Comparison of ENCODE assay signal across 8 mouse cellular contexts in genomic region chr11:120349986-120350702, GRCm38 (mm10). TPM values are rescaled to one million over a fixed set of nuclear protein-coding genes. Genes with fewer than 3 reads are reported as not detected.
A peak's percentile ranks its signal among the peaks of the same experiment; 100 is the strongest.
DNase-seq lines count a peak whose midpoint lies in the region; ATAC-seq lines count a peak whose summit lies in the region.

No protein-coding gene starts in this region.

- peak; percentile 67 for ATAC-seq in hindbrain, embryonic 12.5 days (ENCODE audit: low FRiP score)

- peak overlapping the region; percentile 92 for H3K4me2 ChIP-seq in hindbrain, embryonic 12.5 days (replicated peaks)

- DNase-seq in MEL-GATA-1-ER (ENCODE audit: extremely low read depth, low read depth): peak; percentile 57
- peak; percentile 65 for DNase-seq in cerebellum, adult 8-10 months
- DNase-seq in frontal cortex, postnatal 10 days (ENCODE audit: low spot score in 2 of 2): peak; percentile 80
- DNase-seq in layer of hippocampus, postnatal 36 days: peak; percentile 67 to 72
- peak; percentile 96 for DNase-seq in lung, postnatal 36 days
- peak; percentile 95 for DNase-seq in retina, postnatal 1 day
- peak; percentile 77 for DNase-seq in urinary bladder, postnatal 10 days (ENCODE audit: low spot score)

- H3K9ac ChIP-seq in hindbrain, embryonic 12.5 days: peak overlapping the region; percentile 100

- peaks cover 12% of the 10 kb centered on the region for H3K36me3 ChIP-seq in hindbrain, embryonic 12.5 days

- peaks cover 54% of the 10 kb centered on the region for H3K4me1 ChIP-seq in hindbrain, embryonic 12.5 days

- under 1% methylated on average over 62 of the region's 68 CpGs for WGBS in hindbrain, embryonic 12.5 days

- peak overlapping the region; percentile 100 for H3K4me3 ChIP-seq in hindbrain, embryonic 12.5 days

- H3K27me3 ChIP-seq in hindbrain, embryonic 12.5 days: no peaks in the 10 kb centered on the region

- H3K9me3 ChIP-seq in hindbrain, embryonic 12.5 days (replicated peaks): no peaks in the 10 kb centered on the region

- H3K27ac ChIP-seq in hindbrain, embryonic 12.5 days: peak overlapping the region; percentile 100

RNA-seq across cellular contexts. Expression of gene Actg1, which starts 1.8 kb away (rescaled TPM):
- polyA plus RNA-seq in hindbrain, embryonic 12.5 days (2016; fragmentation: Nextera tagmentation; extraction: Ambion mirVana): 3,608 and 3,685 TPM in 2 replicates
- total RNA-seq in layer of hippocampus, postnatal 36 days (2021): 1,000 to 10,000 TPM; 1,262 to 1,401 TPM

RNA-seq across cellular contexts. Expression of gene Fscn2, which starts 11.2 kb away (rescaled TPM):
- 1.2 and 1.3 TPM in 2 replicates for polyA plus RNA-seq in hindbrain, embryonic 12.5 days (2016; fragmentation: Nextera tagmentation; extraction: Ambion mirVana)
- 1 to 10 TPM in 1 of 2 experiments, not detected in 1; 1.0 TPM for total RNA-seq in layer of hippocampus, postnatal 36 days (2021)

RNA-seq across cellular contexts. Expression of gene Faap100, which starts 28.4 kb away (rescaled TPM):
- 52.2 and 59.1 TPM in 2 replicates for polyA plus RNA-seq in hindbrain, embryonic 12.5 days (2016; fragmentation: Nextera tagmentation; extraction: Ambion mirVana)
- total RNA-seq in layer of hippocampus, postnatal 36 days (2021): 10 to 100 TPM; 17.3 to 21.6 TPM

Comparison
In these comparisons a context has a peak if more than half of its experiments do, and no peak if none do; other contexts are left out.
1. Peak in every context shown above with its lines: DNase-seq, ATAC-seq, H3K4me3 ChIP-seq and H3K27ac ChIP-seq.